Mouse (Mus musculus): ENCODE measurements around the gene Slc4a10. TPM values are rescaled to one million over a fixed set of nuclear protein-coding genes. Genes with fewer than 3 reads are reported as not detected.
"Not testable (repeated sequence)": the region's sequence is repeated elsewhere in the genome, so short reads cannot be mapped to it uniquely, and the experiment has no call there.

The Slc4a10 gene
- 0.07 and 0.11 TPM in 2 replicates for polyA plus RNA-seq (2016; fragmentation: Nextera tagmentation; extraction: Ambion mirVana)

- H3K4me1 ChIP-seq: no peaks in the 10 kb centered on the region
- no peak within 1 kb of the TSS for H3K27ac ChIP-seq
- no peaks in the 10 kb centered on the region for H3K9me3 ChIP-seq (replicated peaks)
- H3K4me3 ChIP-seq: peak within 1 kb of the TSS; percentile 34; the same call in 1 of the 2 replicates
- peaks cover 18% of the 10 kb centered on the region for H3K27me3 ChIP-seq (replicated peaks)
- H3K9ac ChIP-seq: no peak within 1 kb of the TSS
- 23% methylated on average over 10 of the region's 10 CpGs for WGBS (ENCODE audit: insufficient replicate concordance)
- ATAC-seq: no peak
- peak within 1 kb of the TSS; percentile 47 for H3K4me2 ChIP-seq
- H3K36me3 ChIP-seq: no peaks in the 10 kb centered on the region
Observed at GRCm38 (mm10) chr2:62046421-62046845, at the start of gene Slc4a10. TSS of gene Slc4a10 (plus strand) at chr2:62046462.

- ATAC-seq; H3K4me2 ChIP-seq; H3K4me1 ChIP-seq; H3K27me3 ChIP-seq (replicated peaks); H3K4me3 ChIP-seq; H3K9me3 ChIP-seq (replicated peaks); H3K36me3 ChIP-seq; H3K9ac ChIP-seq; H3K27ac ChIP-seq: not testable (repeated sequence)
- WGBS (ENCODE audit: insufficient replicate concordance): 70% methylated on average over 6 of the region's 6 CpGs
Observed at GRCm38 (mm10) chr2:62001251-62001650, 45.0 kb upstream of the Slc4a10 start.

- no peak overlapping the region for H3K4me3 ChIP-seq
- no peaks in the 10 kb centered on the region for H3K4me1 ChIP-seq
- no peak overlapping the region for H3K4me2 ChIP-seq
- ATAC-seq: no peak
- no peaks in the 10 kb centered on the region for H3K27me3 ChIP-seq (replicated peaks)
- WGBS (ENCODE audit: insufficient replicate concordance): 64% methylated on average over 3 of the region's 3 CpGs
- H3K9ac ChIP-seq: no peak overlapping the region
- H3K36me3 ChIP-seq: no peaks in the 10 kb centered on the region
- no peak overlapping the region for H3K27ac ChIP-seq
- no peaks in the 10 kb centered on the region for H3K9me3 ChIP-seq (replicated peaks)
Observed at GRCm38 (mm10) chr2:62018209-62018608, 28.1 kb upstream of the Slc4a10 start.

- no peaks in the 10 kb centered on the region for H3K36me3 ChIP-seq
- no peak for ATAC-seq
- H3K9ac ChIP-seq: no peak overlapping the region
- no peak overlapping the region for H3K27ac ChIP-seq
- 18% methylated on average over 10 of the region's 10 CpGs for WGBS (ENCODE audit: insufficient replicate concordance)
- H3K4me3 ChIP-seq: peak overlapping the region; percentile 34; the same call in 1 of the 2 replicates
- H3K27me3 ChIP-seq (replicated peaks): peaks cover 18% of the 10 kb centered on the region
- H3K4me1 ChIP-seq: no peaks in the 10 kb centered on the region
- H3K4me2 ChIP-seq: peak overlapping the region; percentile 47
- H3K9me3 ChIP-seq (replicated peaks): no peaks in the 10 kb centered on the region
Observed at GRCm38 (mm10) chr2:62046861-62047503, 720 bp downstream of the Slc4a10 start.

GRCm38 (mm10) chr2:62047504-62048005, 1.3 kb downstream of the Slc4a10 start:
- no peak for ATAC-seq
- H3K36me3 ChIP-seq: no peaks in the 10 kb centered on the region
- peaks cover 18% of the 10 kb centered on the region for H3K27me3 ChIP-seq (replicated peaks)
- no peak overlapping the region for H3K27ac ChIP-seq
- H3K4me3 ChIP-seq: peak overlapping the region; percentile 34
- peak overlapping the region; percentile 47 for H3K4me2 ChIP-seq
- 4% methylated on average over 14 of the region's 14 CpGs for WGBS (ENCODE audit: insufficient replicate concordance)
- no peaks in the 10 kb centered on the region for H3K4me1 ChIP-seq
- no peaks in the 10 kb centered on the region for H3K9me3 ChIP-seq (replicated peaks)
- no peak overlapping the region for H3K9ac ChIP-seq

- ATAC-seq: no peak
- 31% methylated on average over 3 of the region's 3 CpGs for WGBS (ENCODE audit: insufficient replicate concordance)
- Histone ChIP-seq H3K4me2 (no peak overlapping the region), H3K9me3 (replicated peaks) (no peaks in the 10 kb centered on the region), H3K9ac (no peak overlapping the region), H3K4me1 (no peaks in the 10 kb centered on the region), H3K27ac (no peak overlapping the region), H3K4me3 (no peak overlapping the region), H3K27me3 (replicated peaks) (peaks cover 18% of the 10 kb centered on the region), H3K36me3 (no peaks in the 10 kb centered on the region)
Observed at GRCm38 (mm10) chr2:62048116-62048515, 1.9 kb downstream of the Slc4a10 start.

- H3K4me1 ChIP-seq: no peaks in the 10 kb centered on the region
- no peaks in the 10 kb centered on the region for H3K36me3 ChIP-seq
- H3K4me3 ChIP-seq: no peak overlapping the region
- no peak overlapping the region for H3K9ac ChIP-seq
- no peaks in the 10 kb centered on the region for H3K9me3 ChIP-seq (replicated peaks)
- ATAC-seq: no peak
- no peaks in the 10 kb centered on the region for H3K27me3 ChIP-seq (replicated peaks)
- no peak overlapping the region for H3K27ac ChIP-seq
- H3K4me2 ChIP-seq: no peak overlapping the region
Observed at GRCm38 (mm10) chr2:62076512-62076911, 30.2 kb downstream of the Slc4a10 start.

GRCm38 (mm10) chr2:62087566-62087965, 41.3 kb downstream of the Slc4a10 start:
- no peaks in the 10 kb centered on the region for H3K27me3 ChIP-seq (replicated peaks)
- 50% methylated on average over 3 of the region's 3 CpGs for WGBS (ENCODE audit: insufficient replicate concordance)
- no peaks in the 10 kb centered on the region for H3K36me3 ChIP-seq
- no peak for ATAC-seq
- H3K9ac ChIP-seq: no peak overlapping the region
- no peak overlapping the region for H3K4me2 ChIP-seq
- no peaks in the 10 kb centered on the region for H3K4me1 ChIP-seq
- H3K27ac ChIP-seq: no peak overlapping the region
- no peaks in the 10 kb centered on the region for H3K9me3 ChIP-seq (replicated peaks)
- H3K4me3 ChIP-seq: no peak overlapping the region

GRCm38 (mm10) chr2:62088715-62089114, 42.5 kb downstream of the Slc4a10 start:
- H3K27me3 ChIP-seq (replicated peaks): no peaks in the 10 kb centered on the region
- no peaks in the 10 kb centered on the region for H3K4me1 ChIP-seq
- H3K4me3 ChIP-seq: no peak overlapping the region
- H3K4me2 ChIP-seq: no peak overlapping the region
- ATAC-seq: no peak
- WGBS (ENCODE audit: insufficient replicate concordance): 71% methylated on average over 8 of the region's 8 CpGs
- H3K9me3 ChIP-seq (replicated peaks): no peaks in the 10 kb centered on the region
- H3K27ac ChIP-seq: no peak overlapping the region
- no peak overlapping the region for H3K9ac ChIP-seq
- H3K36me3 ChIP-seq: no peaks in the 10 kb centered on the region

- no peak overlapping the region for H3K9ac ChIP-seq
- H3K9me3 ChIP-seq (replicated peaks): no peaks in the 10 kb centered on the region
- H3K4me1 ChIP-seq: no peaks in the 10 kb centered on the region
- no peak for ATAC-seq
- no peak overlapping the region for H3K4me2 ChIP-seq
- no peaks in the 10 kb centered on the region for H3K36me3 ChIP-seq
- no peak overlapping the region for H3K27ac ChIP-seq
- H3K4me3 ChIP-seq: no peak overlapping the region
- no peaks in the 10 kb centered on the region for H3K27me3 ChIP-seq (replicated peaks)
- WGBS (ENCODE audit: insufficient replicate concordance): 77% methylated on average over 9 of the region's 9 CpGs
Observed at GRCm38 (mm10) chr2:62089208-62089607, 42.9 kb downstream of the Slc4a10 start.

- no peaks in the 10 kb centered on the region for H3K4me1 ChIP-seq
- WGBS (ENCODE audit: insufficient replicate concordance): 76% methylated on average over 1 of the region's 1 CpGs
- H3K27me3 ChIP-seq (replicated peaks): no peaks in the 10 kb centered on the region
- ATAC-seq: no peak
- H3K36me3 ChIP-seq: no peaks in the 10 kb centered on the region
- no peaks in the 10 kb centered on the region for H3K9me3 ChIP-seq (replicated peaks)
- H3K4me2 ChIP-seq: no peak overlapping the region
- no peak overlapping the region for H3K4me3 ChIP-seq
- H3K27ac ChIP-seq: no peak overlapping the region
- no peak overlapping the region for H3K9ac ChIP-seq
Observed at GRCm38 (mm10) chr2:62100526-62100925, 54.3 kb downstream of the Slc4a10 start.

GRCm38 (mm10) chr2:62115346-62115745, 69.1 kb downstream of the Slc4a10 start:
- WGBS (ENCODE audit: insufficient replicate concordance): 62% methylated on average over 4 of the region's 4 CpGs
- Histone ChIP-seq H3K9me3 (replicated peaks) (no peaks in the 10 kb centered on the region), H3K4me3 (no peak overlapping the region), H3K4me1 (no peaks in the 10 kb centered on the region), H3K9ac (no peak overlapping the region), H3K4me2 (no peak overlapping the region), H3K36me3 (no peaks in the 10 kb centered on the region), H3K27me3 (replicated peaks) (no peaks in the 10 kb centered on the region), H3K27ac (no peak overlapping the region)
- no peak for ATAC-seq

GRCm38 (mm10) chr2:62129975-62130374, 83.7 kb downstream of the Slc4a10 start:
- Histone ChIP-seq H3K9me3 (replicated peaks) (no peaks in the 10 kb centered on the region), H3K4me2 (no peak overlapping the region), H3K27ac (no peak overlapping the region), H3K9ac (no peak overlapping the region), H3K4me3 (no peak overlapping the region), H3K4me1 (no peaks in the 10 kb centered on the region), H3K36me3 (no peaks in the 10 kb centered on the region), H3K27me3 (replicated peaks) (no peaks in the 10 kb centered on the region)
- 66% methylated on average over 2 of the region's 2 CpGs for WGBS (ENCODE audit: insufficient replicate concordance)
- ATAC-seq: no peak

Data from liver, embryonic 12.5 days (tissue).